Comparison of ENCODE assay signal across 1 mouse cellular context in the genomic region with DNA sequence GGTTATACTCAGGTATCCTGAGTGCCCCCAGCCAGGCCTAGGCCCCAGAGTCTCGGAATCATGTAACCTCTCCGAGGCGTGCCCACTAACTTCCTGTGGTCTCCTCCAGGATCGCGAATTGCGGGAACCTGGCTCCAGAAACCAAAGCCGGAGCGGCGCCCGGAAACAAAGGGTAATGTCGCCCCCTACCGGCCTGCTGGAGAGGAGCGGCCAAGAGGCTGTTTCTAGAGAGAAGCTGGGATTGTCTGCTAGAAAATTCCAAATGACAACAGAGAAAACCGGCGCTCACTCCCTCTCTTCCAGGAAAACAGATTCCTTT.
TF ChIP-seq lines count a peak whose summit lies in the region.

No protein-coding gene starts in this region.

TF ChIP-seq in CH12.LX, 34 proteins besides CTCF, POLR2A, EP300 and RAD21:
- TF ChIP-seq CHD1 (IDR thresholded peaks at IDR 0.05; ENCODE audit: low read depth, low read length) (no peak), ZNF384 (IDR thresholded peaks at IDR 0.05; ENCODE audit: low read depth, low read length) (no peak), SMC3 (IDR thresholded peaks at IDR 0.05; ENCODE audit: low read depth, low read length) (peak; percentile 48), TCF12 (IDR thresholded peaks at IDR 0.05; ENCODE audit: low read depth, low read length) (no peak), KAT2A (IDR thresholded peaks at IDR 0.05; ENCODE audit: insufficient replicate concordance, low read length) (no peak), CHD2 (IDR thresholded peaks at IDR 0.05; ENCODE audit: low read length) (no peak), IRF4 (IDR thresholded peaks at IDR 0.05; ENCODE audit: low read depth, low read length) (0 out of 2 replicates have a peak, but pooled peaks have one; percentile 11), ZC3H11A (IDR thresholded peaks at IDR 0.05; ENCODE audit: low read depth, low read length) (no peak), RCOR1 (conservative IDR thresholded peaks at IDR 0.05; ENCODE audit: low read depth, low read length) (no peak), JUND (conservative IDR thresholded peaks at IDR 0.05; ENCODE audit: low read depth, low read length) (no peak), UBTF (IDR thresholded peaks at IDR 0.05; ENCODE audit: low read depth, low read length) (no peak), USF2 (conservative IDR thresholded peaks at IDR 0.05; ENCODE audit: low read depth, low read length) (no peak), E2F4 (IDR thresholded peaks at IDR 0.05; ENCODE audit: insufficient replicate concordance, low read depth, low read length) (no peak), NELFE (IDR thresholded peaks at IDR 0.05; ENCODE audit: low read depth, low read length) (no peak), BHLHE40 (IDR thresholded peaks at IDR 0.05; ENCODE audit: low read depth, low read length) (no peak), ZKSCAN1 (IDR thresholded peaks at IDR 0.05; ENCODE audit: borderline replicate concordance, low read depth, low read length) (no peak)
